Mouse (Mus musculus): ENCODE results near the gene Tmem110.

GRCm38 (mm10) chr14:30850504-30850903, 25.1 kb downstream of the Tmem110 start:
- TF ChIP-seq CTCF (IDR thresholded peaks at IDR 0.05; ENCODE audit: borderline replicate concordance, insufficient read depth, low read length) (no peak), POLR2A (IDR thresholded peaks at IDR 0.05; ENCODE audit: low read depth, low read length) (no peak)
